Mouse (Mus musculus): ENCODE data around the gene Add3. TPM values are rescaled to one million over a fixed set of nuclear protein-coding genes. Genes with fewer than 3 reads are reported as not detected.

Add3 gene
- polyA plus RNA-seq (2015; fragmentation: Illumina TruSeq; extraction: RNeasy Lipid Tissue Mini Kit (QIAGEN cat#74804); ENCODE audit: insufficient read depth, low read depth, low replicate concordance), result 11.5 TPM

GRCm38 (mm10) chr19:53140044-53140803 is at the start of gene Add3:
TSS of gene Add3 (plus strand) at chr19:53140443.

Other genes with a start within 250 kb of the Add3 start
- 8.3 TPM for gene Xpnpep1, start 100.2 kb upstream of the Add3 start, polyA plus RNA-seq (2015; fragmentation: Illumina TruSeq; extraction: RNeasy Lipid Tissue Mini Kit (QIAGEN cat#74804); ENCODE audit: insufficient read depth, low read depth, low replicate concordance)
- gene Mxi1, start 170.1 kb downstream of the Add3 start, polyA plus RNA-seq (2015; fragmentation: Illumina TruSeq; extraction: RNeasy Lipid Tissue Mini Kit (QIAGEN cat#74804); ENCODE audit: insufficient read depth, low read depth, low replicate concordance), result 4.5 TPM
- gene Gm10197, start 231.3 kb downstream of the Add3 start, polyA plus RNA-seq (2015; fragmentation: Illumina TruSeq; extraction: RNeasy Lipid Tissue Mini Kit (QIAGEN cat#74804); ENCODE audit: insufficient read depth, low read depth, low replicate concordance), result not detected